Mouse (Mus musculus): ENCODE results near the gene a.

The a gene

GRCm38 (mm10) chr2:154782856-154783650 is 8.1 kb upstream of the a start:
- in situ Hi-C loops (cut with MboI) = no loop called here

- in situ Hi-C loops (cut with MboI) = no loop called here
Measured at GRCm38 (mm10) chr2:154785284-154785683, 5.9 kb upstream of the a start.

- in situ Hi-C loops (cut with MboI) = no loop called here
Measured at GRCm38 (mm10) chr2:154786187-154786586, 5.0 kb upstream of the a start.

GRCm38 (mm10) chr2:154786776-154787175 is 4.4 kb upstream of the a start:
- in situ Hi-C loops (cut with MboI) = no loop called here

- in situ Hi-C loops (cut with MboI) = no loop called here
Measured at GRCm38 (mm10) chr2:154789381-154789780, 1.8 kb upstream of the a start.

- in situ Hi-C loops (cut with MboI) = no loop called here
Measured at GRCm38 (mm10) chr2:154789977-154790655, 1.1 kb upstream of the a start.

- in situ Hi-C loops (cut with MboI) = no loop called here
Measured at GRCm38 (mm10) chr2:154791661-154792642, 750 bp downstream of the a start.

GRCm38 (mm10) chr2:154803372-154803771 is 12.2 kb downstream of the a start:
- in situ Hi-C loops (cut with MboI) = no loop called here

- in situ Hi-C loops (cut with MboI) = no loop called here
Measured at GRCm38 (mm10) chr2:154803845-154804244, 12.6 kb downstream of the a start.

GRCm38 (mm10) chr2:154807689-154808088 is 16.5 kb downstream of the a start:
- in situ Hi-C loops (cut with MboI) = no loop called here

GRCm38 (mm10) chr2:154809107-154809762 is 18.0 kb downstream of the a start:
- in situ Hi-C loops (cut with MboI) = no loop called here

GRCm38 (mm10) chr2:154810821-154811220 is 19.6 kb downstream of the a start:
- in situ Hi-C loops (cut with MboI) = no loop called here

GRCm38 (mm10) chr2:154813426-154813825 is 22.2 kb downstream of the a start:
- in situ Hi-C loops (cut with MboI) = no loop called here

- in situ Hi-C loops (cut with MboI) = no loop called here
Measured at GRCm38 (mm10) chr2:154817089-154817488, 25.9 kb downstream of the a start.

GRCm38 (mm10) chr2:154817788-154818187 is 26.6 kb downstream of the a start:
- in situ Hi-C loops (cut with MboI) = no loop called here

GRCm38 (mm10) chr2:154818599-154818998 is 27.4 kb downstream of the a start:
- in situ Hi-C loops (cut with MboI) = no loop called here

GRCm38 (mm10) chr2:154820346-154820745 is 29.1 kb downstream of the a start:
- in situ Hi-C loops (cut with MboI) = no loop called here

- in situ Hi-C loops (cut with MboI) = no loop called here
Measured at GRCm38 (mm10) chr2:154826054-154826538, 34.9 kb downstream of the a start.

GRCm38 (mm10) chr2:154827521-154827920 is 36.3 kb downstream of the a start:
- in situ Hi-C loops (cut with MboI) = no loop called here

GRCm38 (mm10) chr2:154832471-154832870 is 41.3 kb downstream of the a start:
- in situ Hi-C loops (cut with MboI) = no loop called here

GRCm38 (mm10) chr2:154834149-154834865 is 43.1 kb downstream of the a start:
- in situ Hi-C loops (cut with MboI) = no loop called here
